Mouse (Mus musculus): ENCODE data around the gene Mark3. TPM values are rescaled to one million over a fixed set of nuclear protein-coding genes. Genes with fewer than 3 reads are reported as not detected.

The Mark3 gene
- total and polyA plus RNA-seq, 3 experiments = 43.9 to 71.6 TPM; not detected in 1

DNA sequence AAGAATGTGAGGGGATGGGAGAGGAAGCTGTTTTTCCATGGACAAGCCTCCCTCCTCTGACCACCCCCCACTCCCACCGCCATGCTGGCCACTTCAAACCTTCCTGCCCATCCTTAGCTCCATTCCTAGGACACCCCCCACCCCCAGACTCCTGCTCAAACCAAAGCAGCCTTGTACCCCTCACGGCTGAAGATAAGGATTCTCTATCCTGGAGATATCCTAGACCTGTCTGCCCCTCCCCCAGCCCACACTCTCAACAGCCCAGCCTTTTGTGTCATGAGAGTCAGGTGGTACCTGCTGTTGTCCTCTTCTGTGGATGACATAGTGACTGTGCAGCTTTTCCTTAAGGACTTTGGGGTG is 113.7 kb downstream of the Mark3 start:
- H3K79me2 ChIP-seq (ENCODE audit: control insufficient read depth, insufficient read depth, low read length, poor library complexity) = no peaks in the 10 kb centered on the region

GRCm38 (mm10) chr12:111689426-111689825 is 115.1 kb downstream of the Mark3 start:
- Histone ChIP-seq H3K27me3 (ENCODE audit: control insufficient read depth in 1 of 2, insufficient read depth in 2 of 2, low read length in 2 of 2) (no peaks in the 10 kb centered on the region), H3K4me3 (ENCODE audit: control insufficient read depth in 1 of 2, insufficient read depth in 1 of 2, low read depth in 2 of 2, low read length in 2 of 2) (no peak overlapping the region), H3K36me3 (ENCODE audit: control insufficient read depth in 1 of 2, insufficient read depth in 2 of 2, low read length in 2 of 2) (no peaks in the 10 kb centered on the region), H3K79me2 (ENCODE audit: control insufficient read depth, insufficient read depth, low read length, poor library complexity) (no peaks in the 10 kb centered on the region), H3K9me3 (replicated peaks; ENCODE audit: insufficient read depth, low read length) (no peaks in the 10 kb centered on the region), H3K27ac (ENCODE audit: control insufficient read depth, low read depth, low read length) (no peak overlapping the region), H3K4me1 (ENCODE audit: control insufficient read depth in 1 of 2, insufficient read depth in 2 of 2, low read length in 2 of 2) (no peaks in the 10 kb centered on the region), H3K9ac (ENCODE audit: control insufficient read depth, low read depth, low read length, poor library complexity, severe bottlenecking) (no peak overlapping the region)
- DNase-seq (ENCODE audit: low read depth, low spot score) = no peak
- TF ChIP-seq RAD21 (IDR thresholded peaks at IDR 0.05; ENCODE audit: low read depth, low read length) = no peak
- no peak for TF ChIP-seq CHD1 (IDR thresholded peaks at IDR 0.05; ENCODE audit: low read depth, low read length)
- no peak for TF ChIP-seq MAFK (IDR thresholded peaks at IDR 0.05; ENCODE audit: borderline replicate concordance, low read depth, low read length)
- no peak for TF ChIP-seq HCFC1 (IDR thresholded peaks at IDR 0.05; ENCODE audit: low read depth, low read length)
- TF ChIP-seq MXI1 (IDR thresholded peaks at IDR 0.05; ENCODE audit: low read depth, low read length) = no peak
- no peak for TF ChIP-seq TCF12 (IDR thresholded peaks at IDR 0.05; ENCODE audit: low read depth, low read length)
- no peak for TF ChIP-seq ZKSCAN1 (IDR thresholded peaks at IDR 0.05; ENCODE audit: low read depth, low read length)
- no peak for TF ChIP-seq KAT2A (conservative IDR thresholded peaks at IDR 0.05; ENCODE audit: low read depth, low read length)
- no peak for TF ChIP-seq GATA1 (IDR thresholded peaks at IDR 0.05; ENCODE audit: low read depth, low read length)
- TF ChIP-seq EP300 (IDR thresholded peaks at IDR 0.05; ENCODE audit: low read depth in 1 of 2, low read length in 2 of 2) = no peak
- TF ChIP-seq MAX (IDR thresholded peaks at IDR 0.05; ENCODE audit: low read length) = no peak
- TF ChIP-seq NRF1 (IDR thresholded peaks at IDR 0.05; ENCODE audit: insufficient read depth, low read depth, low read length, poor library complexity, severe bottlenecking) = no peak
- TF ChIP-seq CHD2 (IDR thresholded peaks at IDR 0.05; ENCODE audit: low read length) = no peak
- no peak for TF ChIP-seq GABPA (IDR thresholded peaks at IDR 0.05; ENCODE audit: low read depth, low read length)
- TF ChIP-seq CTCF (IDR thresholded peaks at IDR 0.05 in 2 of 3, conservative IDR thresholded peaks at IDR 0.05 in 1 of 3; ENCODE audit: control insufficient read depth in 1 of 3, insufficient read depth in 1 of 3, low read depth in 2 of 3, low read length in 3 of 3, poor library complexity in 1 of 3, severe bottlenecking in 1 of 3) = no peak
- no peak for TF ChIP-seq POLR2AphosphoS2 (IDR thresholded peaks at IDR 0.05; ENCODE audit: low read length)
- no peak for TF ChIP-seq USF2 (IDR thresholded peaks at IDR 0.05; ENCODE audit: borderline replicate concordance in 1 of 2, insufficient read depth in 1 of 2, low read depth in 1 of 2, low read length in 2 of 2)

More for the DNA sequence above, 113.7 kb downstream of the Mark3 start:
- H3K27me3 ChIP-seq (ENCODE audit: control insufficient read depth in 1 of 2, insufficient read depth in 2 of 2, low read length in 2 of 2) = no peaks in the 10 kb centered on the region
- no peak for DNase-seq (ENCODE audit: low read depth, low spot score)
- no peaks in the 10 kb centered on the region for H3K36me3 ChIP-seq (ENCODE audit: control insufficient read depth in 1 of 2, insufficient read depth in 2 of 2, low read length in 2 of 2)
- no peak overlapping the region for H3K9ac ChIP-seq (ENCODE audit: control insufficient read depth, low read depth, low read length, poor library complexity, severe bottlenecking)
- no peak overlapping the region for H3K27ac ChIP-seq (ENCODE audit: control insufficient read depth, low read depth, low read length)
- no peaks in the 10 kb centered on the region for H3K9me3 ChIP-seq (replicated peaks; ENCODE audit: insufficient read depth, low read length)
- no peak overlapping the region for H3K4me3 ChIP-seq (ENCODE audit: control insufficient read depth in 1 of 2, insufficient read depth in 1 of 2, low read depth in 2 of 2, low read length in 2 of 2)
- no peaks in the 10 kb centered on the region for H3K4me1 ChIP-seq (ENCODE audit: control insufficient read depth in 1 of 2, insufficient read depth in 2 of 2, low read length in 2 of 2)
- no peak for TF ChIP-seq NELFE (IDR thresholded peaks at IDR 0.05; ENCODE audit: low read depth, low read length)
- TF ChIP-seq MXI1 (IDR thresholded peaks at IDR 0.05; ENCODE audit: low read depth, low read length) = no peak
- no peak for TF ChIP-seq TCF12 (IDR thresholded peaks at IDR 0.05; ENCODE audit: low read depth, low read length)
- no peak for TF ChIP-seq RCOR1 (IDR thresholded peaks at IDR 0.05; ENCODE audit: low read depth, low read length)
- TF ChIP-seq TAL1 (IDR thresholded peaks at IDR 0.05; ENCODE audit: low read length) = no peak
- TF ChIP-seq MYB (IDR thresholded peaks at IDR 0.05; ENCODE audit: low read depth, low read length) = no peak
- no peak for TF ChIP-seq BHLHE40 (IDR thresholded peaks at IDR 0.05; ENCODE audit: borderline replicate concordance, low read depth, low read length)
- no peak for TF ChIP-seq JUND (IDR thresholded peaks at IDR 0.05; ENCODE audit: low read depth, low read length)
- no peak for TF ChIP-seq POLR2AphosphoS5 (IDR thresholded peaks at IDR 0.05; ENCODE audit: borderline replicate concordance, low read depth, low read length)
- no peak for TF ChIP-seq ELF1 (IDR thresholded peaks at IDR 0.05; ENCODE audit: low read depth, low read length)
- no peak for TF ChIP-seq MAFK (IDR thresholded peaks at IDR 0.05; ENCODE audit: borderline replicate concordance, low read depth, low read length)
- no peak for TF ChIP-seq MEF2A (IDR thresholded peaks at IDR 0.05; ENCODE audit: extremely low read depth, insufficient replicate concordance, low read depth, low read length, poor library complexity, severe bottlenecking)
- TF ChIP-seq ETS1 (IDR thresholded peaks at IDR 0.05; ENCODE audit: low read depth, low read length) = no peak
